Mouse (Mus musculus) layer of hippocampus, postnatal 10 days (tissue): ENCODE measurements around the gene Mrpl58. TPM values are rescaled to one million over a fixed set of nuclear protein-coding genes. Genes with fewer than 3 reads are reported as not detected.

ENCODE experiments used
- DNase-seq, 2 experiments: peaks; one replicate each; pipeline ENCODE4 v3.0.0; 2021; ENCODE audit warnings: low spot score in 2 of 2
- long read RNA-seq: library from polyadenylated mRNA; stranded (forward); transcript quantifications from one replicate; pipeline ENCODE4 v2.0.0, GENCODE M21; 2023
- total RNA-seq, 2 experiments: library from RNA; stranded (reverse); gene quantifications; 2 replicates each; pipeline ENCODE4 v1.2.3; 2021

The Mrpl58 gene
- total RNA-seq: 10 to 100 TPM; 86.3 to 96.3 TPM
- long read RNA-seq, transcript Mrpl58-209 (6 exons, 2,596 nt): major isoform, 64 of 92 reads
- long read RNA-seq, transcript Mrpl58-202 (6 exons, 749 nt): minor isoform, 13 of 92 reads
- long read RNA-seq, partial matches to known transcripts: 3 of 92 reads
- long read RNA-seq, other reads (novel, unspliced or antisense): 6 of 92 reads

DNA sequence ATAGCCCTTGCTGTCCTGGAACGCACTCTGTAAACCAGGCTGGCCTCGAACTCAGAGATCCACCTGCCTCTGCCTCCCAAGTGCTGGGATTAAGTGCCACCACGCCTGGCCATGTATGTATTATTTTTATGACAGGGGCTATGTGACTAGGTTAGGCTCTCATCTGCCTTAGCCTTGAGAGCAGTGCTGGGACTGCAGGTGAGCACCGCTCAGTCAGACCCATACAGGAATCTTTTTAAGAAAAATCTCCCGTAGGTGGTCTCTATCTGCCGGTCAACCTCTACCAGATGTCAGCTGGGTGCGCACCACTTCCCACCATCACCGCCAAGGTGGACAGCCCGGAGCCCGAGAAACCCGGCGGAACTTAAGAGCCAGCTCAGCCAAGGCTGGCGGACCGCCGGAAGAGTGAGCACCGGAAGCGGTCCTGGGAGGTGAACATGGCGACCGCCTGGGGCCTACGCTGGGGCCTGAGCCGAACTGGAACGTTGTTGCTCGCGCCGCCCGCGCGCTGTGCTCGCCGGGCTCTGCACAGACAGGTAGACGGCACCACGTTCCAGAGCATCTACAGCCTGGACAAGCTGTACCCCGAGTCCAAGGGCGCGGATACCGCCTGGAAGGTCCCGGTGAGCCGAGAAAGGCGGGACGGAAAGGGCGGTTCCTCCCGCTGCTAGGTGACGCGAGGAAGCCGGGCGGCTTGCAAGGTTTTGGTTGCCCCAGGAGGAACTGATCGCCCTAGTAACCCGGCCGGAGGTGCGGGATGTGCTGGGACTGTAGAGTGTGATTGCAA is at the start of gene Mrpl58:
Gene Mrpl58, plus strand, starts transcription at position 415 of the 787 bp plus-strand sequence.
- peak; percentile 88 to 89 for DNase-seq

DNA sequence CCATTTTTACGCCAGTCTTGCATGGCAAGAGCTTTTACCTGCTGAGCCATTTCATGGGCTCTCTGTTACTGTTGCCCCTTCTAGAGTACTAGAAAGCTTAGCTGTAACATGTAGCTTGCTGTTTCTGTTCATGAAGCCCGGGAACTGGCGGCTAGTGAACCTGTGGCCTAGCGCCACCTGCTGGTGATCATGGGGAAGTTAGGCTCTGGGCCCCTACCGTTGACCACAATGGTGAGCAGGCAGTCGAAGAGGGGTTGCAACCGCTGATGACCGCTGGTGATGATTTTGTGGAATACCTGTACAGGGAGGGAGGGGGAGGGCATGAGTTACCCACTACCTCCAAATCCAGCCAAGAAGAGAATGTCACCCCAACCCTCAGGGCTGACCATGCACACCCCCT is 49.4 kb upstream of the Mrpl58 start:
- peak; percentile 72 to 82 for DNase-seq

GRCm38 (mm10) chr11:115358468-115358867 is 45.1 kb upstream of the Mrpl58 start:
- DNase-seq: peak; percentile 73 to 79

DNA sequence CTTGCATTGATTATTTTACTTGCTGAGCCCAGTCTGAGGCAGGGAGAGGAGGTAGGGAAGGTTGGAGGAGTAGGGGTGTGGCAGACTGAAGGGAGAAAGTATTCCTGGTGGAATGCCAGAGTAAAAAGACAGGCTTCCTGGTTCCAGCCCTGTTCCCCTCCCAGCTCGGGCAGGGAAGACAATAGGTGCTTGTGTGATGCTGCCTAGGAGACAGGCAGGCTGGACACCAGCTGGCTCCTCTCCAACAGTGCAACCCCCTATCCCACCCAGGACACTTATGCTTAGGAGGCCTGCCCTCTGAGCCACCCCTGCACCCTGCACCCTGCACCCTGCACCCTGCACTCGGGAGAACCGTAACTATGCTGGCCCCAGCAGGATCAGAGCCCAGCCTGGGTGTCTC is 44.3 kb upstream of the Mrpl58 start:
- peak in 1 of 2 experiments; percentile 23 for DNase-seq

DNA sequence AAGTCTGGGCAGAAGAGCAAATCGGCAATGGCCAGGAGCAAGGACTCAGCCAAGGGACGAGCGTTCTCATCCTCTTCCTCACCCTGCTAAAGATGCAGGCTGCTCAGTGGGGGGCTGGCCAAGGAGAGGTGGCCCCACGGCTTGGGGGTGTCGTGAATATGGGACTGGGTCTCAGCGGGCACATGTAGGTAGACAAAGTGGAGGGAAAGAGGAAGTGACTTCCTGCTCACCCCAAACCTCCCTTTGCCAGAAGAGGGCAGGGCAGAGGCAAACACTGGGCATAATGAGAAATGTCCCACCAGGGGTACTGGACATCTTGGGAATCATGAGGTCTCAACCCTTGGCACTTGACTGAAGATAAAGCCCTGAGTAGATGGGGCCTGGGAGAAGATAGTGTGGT is 43.8 kb upstream of the Mrpl58 start:
- no peak for DNase-seq

DNA sequence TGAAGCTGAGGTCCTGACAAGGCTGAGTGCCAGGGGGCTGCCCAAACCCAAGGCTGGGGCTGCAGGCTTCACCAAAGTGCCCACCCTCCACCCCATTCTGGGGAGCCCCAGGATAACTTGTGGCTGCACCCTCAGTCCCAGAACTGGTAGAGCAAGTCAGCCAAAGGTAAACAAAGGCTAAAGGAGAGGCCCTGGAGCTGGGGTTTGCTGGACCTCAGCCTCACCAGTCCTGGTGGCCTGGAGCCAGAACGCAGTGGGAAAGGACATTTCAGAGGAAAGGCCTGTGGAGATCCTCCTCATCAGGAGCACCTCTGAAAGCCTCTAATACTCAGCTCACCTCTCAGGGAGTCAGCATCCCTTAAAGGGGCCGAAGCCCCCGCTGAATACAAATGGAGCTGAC is 39.4 kb upstream of the Mrpl58 start:
- no peak for DNase-seq

DNA sequence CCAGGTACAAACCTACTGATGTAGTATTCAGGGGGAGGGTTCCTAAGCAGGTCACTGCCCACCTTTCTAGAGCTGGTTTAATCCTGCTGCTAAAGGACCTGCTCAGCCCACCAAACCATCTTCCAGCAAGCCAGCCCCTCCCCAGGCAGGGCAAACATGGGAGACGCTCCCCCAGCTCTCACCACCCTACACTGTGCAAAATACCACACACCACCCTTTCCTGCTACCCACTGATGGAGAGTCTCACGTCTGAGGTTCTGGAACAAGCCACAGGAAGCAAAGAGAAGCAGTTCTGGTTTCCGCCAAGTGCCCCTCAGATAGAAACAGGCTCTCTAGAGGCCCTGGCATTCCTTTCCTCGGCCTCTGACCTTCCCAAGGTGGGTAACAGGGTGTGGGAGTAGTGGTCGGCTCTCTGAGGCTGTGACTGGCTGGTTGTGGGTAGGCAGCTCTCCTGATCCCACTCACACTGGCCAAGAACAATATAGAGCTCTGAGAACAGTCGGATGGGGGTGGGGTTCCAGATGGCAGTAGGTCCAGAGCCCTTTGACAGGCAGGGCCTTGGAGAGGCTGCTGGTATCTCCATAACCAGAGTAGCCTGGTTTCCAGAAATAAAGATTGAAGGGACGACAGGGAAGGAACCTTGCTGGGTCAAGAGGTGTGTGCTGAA is 37.4 kb upstream of the Mrpl58 start:
- DNase-seq: no peak

DNA sequence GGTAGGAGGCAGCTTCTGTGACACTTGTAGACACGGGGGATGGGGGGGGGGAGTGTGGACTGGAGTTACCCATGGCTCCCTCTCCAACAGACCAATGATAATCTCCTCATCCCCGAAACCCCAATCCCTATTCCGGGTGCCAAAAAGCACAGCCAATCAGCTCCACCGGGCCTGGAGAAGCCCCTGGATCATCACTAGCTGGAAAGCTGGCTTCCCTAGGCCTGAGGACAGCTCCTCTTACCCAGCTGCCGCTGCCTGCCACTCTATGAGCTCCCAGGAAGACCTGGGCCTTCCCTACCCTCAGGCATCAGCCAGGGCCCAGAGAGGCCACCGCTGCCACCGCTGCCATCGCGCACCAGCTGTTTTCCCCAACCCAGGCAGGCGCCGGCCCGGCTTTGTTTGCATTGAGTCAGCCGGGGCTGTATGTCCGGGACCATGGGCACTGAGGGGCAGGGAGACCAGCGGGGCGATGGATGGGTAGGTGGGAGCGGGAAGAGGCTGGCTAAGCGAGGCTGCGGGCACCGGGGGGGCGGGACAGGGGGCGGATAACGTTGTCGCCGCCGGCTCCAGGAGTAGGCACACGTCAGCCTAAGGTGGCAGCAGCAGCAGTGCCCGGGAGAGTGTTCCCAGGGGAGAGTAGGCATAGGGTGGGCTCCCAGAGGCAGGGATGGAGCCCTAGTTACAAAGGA is 36.7 kb upstream of the Mrpl58 start:
- DNase-seq: peak; percentile 60 to 67

DNA sequence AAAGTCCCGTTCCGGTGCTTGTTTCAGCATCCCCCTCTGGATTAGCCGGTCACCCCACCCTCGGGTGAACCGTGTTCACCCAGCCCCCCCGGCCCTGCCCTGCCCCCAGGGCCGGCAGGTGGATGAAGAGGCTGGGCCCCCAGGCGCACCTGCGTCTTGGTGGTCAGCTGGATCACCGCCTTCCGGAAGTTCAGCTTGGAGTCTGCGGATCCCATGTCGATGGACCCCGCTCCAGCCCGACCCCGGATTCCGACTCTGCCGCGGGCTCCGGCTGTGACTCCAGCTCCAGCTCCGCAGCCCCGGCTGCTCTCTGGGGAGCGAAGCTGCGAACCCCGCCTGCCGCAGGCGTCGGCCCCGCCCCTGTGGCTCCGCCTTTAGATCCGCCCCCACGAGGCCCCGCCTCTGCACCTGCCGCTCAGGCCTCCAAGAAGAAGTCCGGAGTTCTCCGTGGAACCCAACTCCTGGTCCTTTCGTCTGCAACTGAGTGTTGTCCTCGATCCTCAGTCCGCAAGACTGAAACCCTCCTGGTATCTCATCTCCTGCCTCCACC is 36.1 kb upstream of the Mrpl58 start, which contains the start of gene Hid1:
Gene Hid1, minus strand, starts transcription at position 362 of the 550 bp plus-strand sequence.
- peak; percentile 81 to 85 for DNase-seq

GRCm38 (mm10) chr11:115370368-115370767 is 33.2 kb upstream of the Mrpl58 start:
- no peak for DNase-seq

- DNase-seq: no peak
Observed at GRCm38 (mm10) chr11:115371354-115371753, 32.2 kb upstream of the Mrpl58 start.

DNA sequence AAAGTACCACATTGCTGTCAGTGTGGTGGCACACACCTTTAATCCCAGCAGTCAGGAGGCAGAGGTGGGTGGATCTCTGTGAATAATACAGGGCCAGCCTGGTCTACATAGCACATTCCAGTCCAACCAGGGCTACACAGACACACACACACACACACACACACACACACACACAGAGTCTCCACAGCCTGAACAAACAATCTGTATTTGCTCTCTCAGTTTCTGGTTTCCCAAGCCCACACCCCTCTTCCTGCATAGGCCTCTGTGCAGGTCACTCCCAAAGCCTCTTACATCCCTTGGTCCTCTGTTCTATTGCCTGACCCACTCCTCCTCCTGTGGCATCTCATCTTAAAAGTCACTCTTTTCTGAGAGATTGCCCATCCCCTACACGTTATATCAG is 31.5 kb upstream of the Mrpl58 start:
- no peak for DNase-seq

DNA sequence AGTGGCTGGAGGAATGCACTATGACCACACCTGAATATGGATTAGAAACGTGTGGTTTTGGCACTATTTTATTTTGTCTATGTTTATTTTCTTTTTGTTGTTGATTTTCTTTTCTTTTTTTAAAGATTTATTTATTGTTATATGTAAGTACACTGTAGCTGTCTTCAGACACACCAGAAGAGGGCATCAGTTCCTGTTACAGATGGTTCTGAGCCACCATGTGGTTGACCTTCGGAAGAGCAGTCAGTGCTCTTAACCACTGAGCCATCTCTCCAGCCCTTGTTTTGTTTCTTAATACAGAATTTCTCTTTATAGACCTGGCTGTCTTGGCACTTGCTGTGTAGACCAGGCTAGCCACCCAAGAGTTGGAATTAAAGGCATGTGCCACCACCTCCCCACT is 30.8 kb upstream of the Mrpl58 start:
- no peak for DNase-seq

GRCm38 (mm10) chr11:115373805-115374694 is 29.5 kb upstream of the Mrpl58 start:
- peak; percentile 77 to 80 for DNase-seq

DNA sequence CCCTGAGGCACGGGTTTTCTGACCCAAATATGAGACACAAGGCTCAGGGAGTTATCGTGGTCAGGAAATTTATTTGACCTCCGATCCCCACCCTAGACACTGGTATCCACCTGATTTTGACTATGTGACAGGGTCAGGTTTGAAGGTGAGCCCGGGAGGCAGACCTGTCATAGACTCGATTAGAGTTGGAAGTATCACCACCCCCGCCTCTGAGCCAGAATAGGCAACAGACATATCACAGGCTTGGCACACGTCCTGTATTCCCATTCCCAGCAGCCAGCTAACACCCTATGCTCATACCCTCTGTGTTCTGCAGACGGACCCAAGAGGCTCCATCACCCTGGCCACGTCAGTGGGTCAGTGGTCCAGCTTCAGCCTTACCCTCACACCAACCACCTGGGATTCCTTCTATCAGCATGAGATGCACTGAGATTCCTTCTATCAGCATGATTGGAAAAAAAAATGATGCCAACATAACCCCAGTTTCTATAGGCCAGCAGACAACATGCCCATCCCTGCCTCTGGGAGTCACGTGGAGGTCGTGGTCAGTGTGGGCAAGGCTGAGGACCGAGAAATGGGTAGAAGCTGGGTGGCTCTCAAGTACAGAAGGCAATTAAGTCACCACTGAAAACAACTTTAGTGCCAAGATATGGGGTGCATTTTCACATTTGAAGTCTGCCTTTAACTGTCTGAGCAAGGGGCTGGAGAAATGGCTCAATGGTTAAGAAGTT is 28.7 kb upstream of the Mrpl58 start:
- DNase-seq: peak; percentile 44 to 55

- no peak for DNase-seq
Observed at GRCm38 (mm10) chr11:115376722-115377121, 26.8 kb upstream of the Mrpl58 start.

DNA sequence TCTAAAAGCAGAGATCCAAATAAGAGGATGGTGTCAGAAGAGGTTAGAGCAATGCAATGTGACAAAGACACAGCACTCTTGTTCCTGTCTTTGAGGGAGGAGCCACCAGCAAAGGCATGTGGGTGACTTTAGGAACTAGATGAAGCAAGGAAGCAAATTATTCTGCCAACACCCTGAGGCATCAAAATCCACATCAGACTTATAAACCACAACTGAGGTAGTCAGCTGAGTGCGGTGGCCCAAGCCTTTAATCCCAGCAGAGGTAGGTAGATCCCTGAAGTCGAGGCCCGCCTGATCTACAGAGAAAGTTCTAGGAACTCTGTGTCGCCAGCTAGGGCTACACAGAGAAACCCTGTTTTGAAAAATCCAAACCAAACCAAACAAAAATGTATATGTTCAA is 26.3 kb upstream of the Mrpl58 start:
- no peak for DNase-seq

GRCm38 (mm10) chr11:115377854-115378253 is 25.7 kb upstream of the Mrpl58 start:
- no peak for DNase-seq

- DNase-seq: no peak
Observed at GRCm38 (mm10) chr11:115381276-115381675, 22.3 kb upstream of the Mrpl58 start.
